Mouse (Mus musculus): ENCODE measurements at regions not wholly inside any gene's neighbourhood (a gene's known extent, or its start where the extent isn't known, plus 50 kb on each side); places are given as distances from the start of the nearest gene placed in this dataset.

GRCm38 (mm10) chr3:114463267-114463666, 432.9 kb downstream of the Col11a1 start:
- no peak for DNase-seq (ENCODE audit: extremely low read depth, low read depth, low spot score)

GRCm38 (mm10) chr3:114463714-114464545, 433.6 kb downstream of the Col11a1 start:
- DNase-seq (ENCODE audit: extremely low read depth, low read depth, low spot score): no peak

- no peak for DNase-seq (ENCODE audit: extremely low read depth, low read depth, low spot score)
These were observed 434.2 kb downstream of the Col11a1 start for GRCm38 (mm10) chr3:114464546-114464888.

- DNase-seq (ENCODE audit: extremely low read depth, low read depth, low spot score): no peak
These were observed 420.0 kb upstream of the Olfm3 start for GRCm38 (mm10) chr3:114483904-114484303.

GRCm38 (mm10) chr3:114507690-114508332, 396.1 kb upstream of the Olfm3 start:
- no peak for DNase-seq (ENCODE audit: extremely low read depth, low read depth, low spot score)

- no peak for DNase-seq (ENCODE audit: extremely low read depth, low read depth, low spot score)
These were observed 388.6 kb upstream of the Olfm3 start for GRCm38 (mm10) chr3:114515233-114515632.

- DNase-seq (ENCODE audit: extremely low read depth, low read depth, low spot score): no peak
These were observed 359.5 kb upstream of the Olfm3 start for GRCm38 (mm10) chr3:114544353-114544752.

GRCm38 (mm10) chr3:114547218-114547617, 356.7 kb upstream of the Olfm3 start:
- no peak for DNase-seq (ENCODE audit: extremely low read depth, low read depth, low spot score)

- DNase-seq (ENCODE audit: extremely low read depth, low read depth, low spot score): peak; percentile 76
These were observed 332.9 kb upstream of the Olfm3 start for GRCm38 (mm10) chr3:114570978-114571377.

Data from fat pad, adult 2 months (tissue).